Mouse (Mus musculus) cerebellum, postnatal 4 days (tissue): ENCODE data around the gene Tmem255b.

Source experiments
- DNase-seq, 2 experiments: peaks; one replicate each; pipeline ENCODE4 v3.0.0; 2022; ENCODE audit warnings: low spot score in 2 of 2, mixed read lengths in 1 of 2

The Tmem255b gene

DNA sequence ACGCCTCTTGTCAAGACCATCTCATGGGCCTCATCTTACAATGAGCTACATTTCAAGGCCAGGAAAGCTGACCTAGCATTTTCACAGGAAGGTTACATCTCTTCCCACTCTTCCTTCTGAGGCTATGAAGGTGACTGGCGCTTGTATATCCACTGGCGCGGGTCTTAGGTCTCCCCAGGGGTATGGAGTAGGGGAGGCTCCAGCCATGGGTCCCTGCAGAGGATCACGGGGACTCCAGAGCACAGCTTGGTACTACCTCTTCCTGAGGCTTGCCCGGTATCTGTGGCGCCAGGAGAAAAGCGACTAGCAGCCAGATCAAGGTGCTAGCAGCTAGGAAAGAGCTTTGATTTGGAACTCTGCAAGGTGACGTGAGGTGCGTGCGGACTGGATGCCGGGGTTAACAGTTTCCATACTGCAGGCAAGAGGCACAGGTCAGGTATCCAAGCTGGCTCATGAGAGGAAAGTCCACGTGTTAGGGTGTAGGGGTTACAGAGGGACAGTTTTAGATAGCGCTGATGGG lies 56.6 kb downstream of the Tmem255b start:
- no peak for DNase-seq

GRCm38 (mm10) chr8:13492198-13492995 lies 57.4 kb downstream of the Tmem255b start:
- DNase-seq: no peak

GRCm38 (mm10) chr8:13493011-13493410 lies 58.0 kb downstream of the Tmem255b start:
- DNase-seq: no peak

- DNase-seq: peak; percentile 44 to 68
Measured at GRCm38 (mm10) chr8:13493858-13494631, 59.1 kb downstream of the Tmem255b start, which contains the start of gene Gas6. Gene Gas6, minus strand, starts transcription at chr8:13494490.

- DNase-seq: no peak
Measured at GRCm38 (mm10) chr8:13501221-13501620, 66.2 kb downstream of the Tmem255b start.

- DNase-seq: no peak
Measured at GRCm38 (mm10) chr8:13503936-13504606, 69.1 kb downstream of the Tmem255b start.

DNA sequence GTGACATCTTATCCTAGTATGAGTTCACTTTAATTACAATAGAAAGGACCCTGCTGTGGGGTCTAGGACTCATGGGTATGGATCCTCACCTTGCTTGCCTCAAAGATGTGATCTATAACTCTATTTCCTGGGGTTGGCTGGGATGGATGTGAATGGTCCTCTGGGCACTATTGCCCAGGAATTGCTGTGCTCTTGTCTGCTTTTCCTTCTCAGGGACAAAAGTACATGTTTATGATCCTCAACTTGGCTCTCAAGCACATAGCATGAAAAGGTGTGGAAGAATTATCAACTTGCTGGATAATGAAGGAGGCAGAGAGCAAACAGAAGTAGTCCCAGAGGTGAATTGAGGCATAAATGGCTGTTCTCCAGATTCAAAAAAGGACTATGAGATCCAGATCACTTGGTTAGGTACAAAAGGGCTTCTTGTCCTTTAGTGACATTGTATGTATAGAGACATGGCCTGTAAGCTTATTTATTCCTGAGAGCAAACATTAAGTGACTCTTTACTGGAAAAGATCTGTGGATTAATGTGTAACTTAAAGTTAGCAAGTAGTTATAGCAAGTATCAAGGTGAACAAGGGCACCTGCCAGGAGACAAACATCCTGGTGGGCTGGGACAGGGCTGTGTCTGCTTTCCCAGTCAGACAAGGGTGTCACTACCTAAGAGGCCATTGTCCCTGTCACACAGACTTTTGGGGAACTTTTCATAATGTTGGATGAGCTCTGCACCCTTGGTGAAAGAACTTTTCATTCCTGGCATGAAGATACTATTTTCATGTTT lies 70.1 kb downstream of the Tmem255b start:
- DNase-seq: no peak

GRCm38 (mm10) chr8:13506849-13507248 lies 71.9 kb downstream of the Tmem255b start:
- peak in 1 of 2 experiments; percentile 38 for DNase-seq

GRCm38 (mm10) chr8:13507284-13507937 lies 72.4 kb downstream of the Tmem255b start:
- DNase-seq: no peak

DNA sequence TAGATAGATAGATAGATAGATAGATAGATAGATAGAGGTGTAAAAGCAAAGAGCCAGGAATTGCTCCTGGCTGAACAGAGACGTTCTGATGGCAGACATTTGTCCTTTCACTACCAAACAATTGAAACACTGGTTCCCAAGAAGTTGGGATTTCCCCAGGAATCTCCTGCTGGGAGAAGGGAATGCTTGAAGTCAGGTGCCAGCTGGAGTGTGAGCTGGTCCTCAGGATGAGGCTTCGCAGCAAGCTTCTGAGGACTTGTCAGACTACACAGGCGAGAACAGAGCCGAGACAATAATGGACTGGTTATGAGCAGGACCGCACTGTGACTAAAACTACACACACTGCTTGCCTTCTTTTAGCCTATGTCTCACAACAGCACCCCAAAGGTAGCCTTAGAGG lies 77.0 kb downstream of the Tmem255b start:
- DNase-seq: no peak

GRCm38 (mm10) chr8:13512677-13513076 lies 77.7 kb downstream of the Tmem255b start:
- peak in 1 of 2 experiments; percentile 29 for DNase-seq

- no peak for DNase-seq
Measured at GRCm38 (mm10) chr8:13513556-13514370, 78.8 kb downstream of the Tmem255b start.

- no peak for DNase-seq
Measured at GRCm38 (mm10) chr8:13516011-13516442, 81.0 kb downstream of the Tmem255b start.

GRCm38 (mm10) chr8:13516728-13517127 lies 81.7 kb downstream of the Tmem255b start:
- DNase-seq: no peak

- no peak for DNase-seq
Measured at GRCm38 (mm10) chr8:13517284-13517781, 82.3 kb downstream of the Tmem255b start.
